Mouse (Mus musculus) stomach, postnatal 0 days (tissue): ENCODE measurements at regions not wholly inside any gene's neighbourhood (a gene's known extent, or its start where the extent isn't known, plus 50 kb on each side); places are given as distances from the start of the nearest gene placed in this dataset.

ENCODE experiments used
- CTCF ChIP-seq: IDR thresholded peaks from 2 replicates; pipeline ENCODE4 v1.5.1; 2016; ENCODE audit warnings: antibody characterized with exemption, low read depth, mild to moderate bottlenecking, moderate library complexity
- EP300 ChIP-seq: optimal IDR thresholded peaks from 2 replicates; pipeline ENCODE3; 2016; ENCODE audit warnings: antibody characterized with exemption

DNA sequence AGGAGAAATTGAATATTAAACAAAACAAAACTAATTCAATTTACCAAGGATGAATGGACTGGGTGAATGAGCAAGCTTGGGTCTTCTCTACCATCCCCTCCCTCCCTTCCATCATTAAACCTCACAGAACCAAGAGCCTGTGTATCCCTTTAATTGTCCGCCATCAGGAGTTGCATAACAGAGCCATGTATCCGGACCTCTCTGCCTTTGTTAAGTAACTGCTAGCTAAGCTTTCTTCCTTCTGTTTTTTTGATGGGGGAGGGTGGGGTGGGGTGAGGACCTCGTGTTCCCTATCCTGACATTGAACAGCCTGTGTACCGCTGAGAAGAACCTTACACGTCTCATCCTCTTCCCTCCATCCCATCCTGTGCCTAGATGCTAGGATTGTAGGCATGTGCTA lies 274.0 kb downstream of the Pmp22 start:
- TF ChIP-seq CTCF: no peak
- TF ChIP-seq EP300: no peak
